In the genomic region with DNA sequence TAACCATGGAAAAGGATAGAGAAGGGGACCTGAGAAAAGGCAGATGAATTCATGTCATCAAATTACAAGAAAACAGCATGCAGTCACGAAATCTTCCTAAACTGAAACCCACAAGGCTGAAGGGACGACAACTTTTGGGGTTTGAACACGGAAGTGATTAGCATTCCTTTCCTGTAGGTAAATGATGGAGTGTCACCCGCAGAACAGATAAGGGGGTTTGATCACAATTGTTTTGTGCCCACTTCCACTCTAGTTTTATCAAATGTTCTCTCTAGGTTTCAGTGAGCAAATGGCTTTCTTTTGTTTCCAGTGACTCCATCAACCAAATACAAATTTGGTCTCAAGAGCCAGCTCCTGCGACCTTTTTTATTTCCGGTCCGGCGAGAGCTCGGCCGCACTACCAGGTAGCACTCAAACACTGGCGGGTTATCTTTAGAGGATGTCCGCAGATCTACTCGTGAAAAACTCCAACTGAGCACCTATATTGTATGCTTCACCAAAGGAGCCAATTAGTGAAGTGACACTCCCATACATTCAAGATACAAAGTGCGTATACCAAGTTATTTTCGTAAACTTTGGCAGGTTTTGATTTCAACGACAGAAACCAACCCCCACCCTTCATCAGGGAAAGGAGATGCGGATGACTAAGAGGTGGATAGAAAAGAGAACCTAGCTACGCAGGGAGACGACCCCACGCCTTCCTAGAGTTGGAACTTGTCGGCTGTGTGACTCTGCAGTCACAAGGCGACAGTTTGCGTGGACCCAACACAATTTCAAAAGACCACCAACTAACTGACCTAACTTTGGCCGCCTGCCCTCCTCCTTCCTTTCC, we compare ENCODE assay signal across 8 mouse cellular contexts. TPM values are rescaled to one million over a fixed set of nuclear protein-coding genes. Genes with fewer than 3 reads are reported as not detected.
DNase-seq lines count a peak whose midpoint lies in the region; ATAC-seq and TF ChIP-seq lines count a peak whose summit lies in the region.

No protein-coding gene starts in this region.

- DNase-seq in embryo, embryonic 10.5 days (ENCODE audit: low spot score): peak; percentile 28
- no peak for DNase-seq in embryo, embryonic 10 days (ENCODE audit: low spot score)
- DNase-seq in 416B (ENCODE audit: low read depth): peak; percentile 46
- no peak for DNase-seq in embryonic facial prominence, embryonic 10.5 days (ENCODE audit: low spot score)
- DNase-seq in midbrain, postnatal 0 days (ENCODE audit: low spot score): no peak
- DNase-seq in adrenal gland, postnatal 4 days (ENCODE audit: low spot score in 2 of 2): no peak
- no peak for DNase-seq in adrenal gland, postnatal 25 days

- H3K27ac ChIP-seq in embryonic facial prominence, embryonic 10.5 days (replicated peaks): peak overlapping the region; percentile 98
- peak overlapping the region; percentile 80 for H3K27ac ChIP-seq in midbrain, postnatal 0 days (ENCODE audit: low read depth, low read length)

- H3K9me3 ChIP-seq in embryonic facial prominence, embryonic 10.5 days: no peaks in the 10 kb centered on the region
- H3K9me3 ChIP-seq in midbrain, postnatal 0 days (ENCODE audit: low read length): no peaks in the 10 kb centered on the region

- peak overlapping the region; percentile 99 for H3K9ac ChIP-seq in midbrain, postnatal 0 days (replicated peaks; ENCODE audit: low read length, poor library complexity, severe bottlenecking)

- H3K4me3 ChIP-seq in embryonic facial prominence, embryonic 10.5 days: peak overlapping the region; percentile 97
- peak overlapping the region; percentile 99 for H3K4me3 ChIP-seq in midbrain, postnatal 0 days (ENCODE audit: low read depth, low read length)

- TF ChIP-seq CTCF in midbrain, postnatal 0 days (IDR thresholded peaks at IDR 0.05): no peak

- peak overlapping the region; percentile 81 for H3K4me2 ChIP-seq in midbrain, postnatal 0 days (ENCODE audit: low read depth, low read length, poor library complexity, severe bottlenecking)

- peaks cover 30% of the 10 kb centered on the region for H3K36me3 ChIP-seq in embryonic facial prominence, embryonic 10.5 days (replicated peaks)
- H3K36me3 ChIP-seq in midbrain, postnatal 0 days (ENCODE audit: insufficient read depth, low read length): no peaks in the 10 kb centered on the region

- no peaks in the 10 kb centered on the region for H3K27me3 ChIP-seq in embryonic facial prominence, embryonic 10.5 days (replicated peaks; ENCODE audit: low read depth, poor library complexity, severe bottlenecking)
- H3K27me3 ChIP-seq in midbrain, postnatal 0 days (ENCODE audit: insufficient read depth, low read length): no peaks in the 10 kb centered on the region

- ATAC-seq in inflammation-experienced regulatory T-cells, adult 6 months: peak; percentile 18
- ATAC-seq in midbrain, postnatal 0 days (ENCODE audit: low FRiP score): 0 out of 2 replicates have a peak, but pooled peaks have one; percentile 3

- peaks cover 15% of the 10 kb centered on the region for H3K4me1 ChIP-seq in embryonic facial prominence, embryonic 10.5 days
- H3K4me1 ChIP-seq in midbrain, postnatal 0 days (ENCODE audit: insufficient read depth, low read length): peaks cover 5% of the 10 kb centered on the region; the same call in 1 of the 2 replicates

- WGBS in embryonic facial prominence, embryonic 10.5 days: 7% methylated on average over 24 of the region's 24 CpGs
- WGBS in midbrain, postnatal 0 days: 8% methylated on average over 24 of the region's 24 CpGs

RNA-seq across cellular contexts. Expression of a gene that starts 2.1 kb away (rescaled TPM):
- polyA plus RNA-seq in embryonic facial prominence, embryonic 10.5 days (2016; fragmentation: Nextera tagmentation; extraction: Ambion mirVana): 410 and 436 TPM in 2 replicates
- 100 to 1,000 TPM; 241 to 356 (median 330) TPM for polyA plus RNA-seq in inflammation-experienced regulatory T-cells, adult 6 months (2017; shearing (Covaris generic))
- 108 and 111 TPM in 2 replicates for total RNA-seq in midbrain, postnatal 0 days (2014; rRNA removed)
- 300 and 310 TPM in 2 replicates for polyA plus RNA-seq in midbrain, postnatal 0 days (2015; fragmentation: Nextera tagmentation; extraction: Ambion mirVana)
- 100 to 1,000 TPM; 200 to 206 TPM for total RNA-seq in adrenal gland, postnatal 4 days (2021)
- 194 and 282 TPM in 2 replicates for total RNA-seq in adrenal gland, postnatal 25 days (2021)

RNA-seq across cellular contexts. Expression of a gene that starts 8.1 kb away (rescaled TPM):
- 0.70 and 0.79 TPM in 2 replicates for polyA plus RNA-seq in embryonic facial prominence, embryonic 10.5 days (2016; fragmentation: Nextera tagmentation; extraction: Ambion mirVana)
- under 1 TPM in 1 of 3 experiments, not detected in 2; 0.07 TPM for polyA plus RNA-seq in inflammation-experienced regulatory T-cells, adult 6 months (2017; shearing (Covaris generic))
- 4.9 and 6.0 TPM in 2 replicates for total RNA-seq in midbrain, postnatal 0 days (2014; rRNA removed)
- 1.4 and 1.7 TPM in 2 replicates for polyA plus RNA-seq in midbrain, postnatal 0 days (2015; fragmentation: Nextera tagmentation; extraction: Ambion mirVana)
- under 1 TPM in 1 of 2 experiments, not detected in 1; 0.22 TPM for total RNA-seq in adrenal gland, postnatal 4 days (2021)
- 0.06 TPM in 1 of 2 replicates, not detected in the other for total RNA-seq in adrenal gland, postnatal 25 days (2021)

RNA-seq across cellular contexts. Expression of a gene that starts 33.0 kb away (rescaled TPM):
- polyA plus RNA-seq in embryonic facial prominence, embryonic 10.5 days (2016; fragmentation: Nextera tagmentation; extraction: Ambion mirVana): 17.0 and 17.1 TPM in 2 replicates
- polyA plus RNA-seq in inflammation-experienced regulatory T-cells, adult 6 months (2017; shearing (Covaris generic)): 1 to 10 TPM in 1 of 3 experiments, under 1 TPM in 2; 0.72 to 1.8 (median 0.83) TPM
- total RNA-seq in midbrain, postnatal 0 days (2014; rRNA removed): 13.8 and 14.6 TPM in 2 replicates
- polyA plus RNA-seq in midbrain, postnatal 0 days (2015; fragmentation: Nextera tagmentation; extraction: Ambion mirVana): 4.0 and 5.4 TPM in 2 replicates
- total RNA-seq in adrenal gland, postnatal 4 days (2021): 1 to 10 TPM; 5.6 TPM
- 2.3 and 2.6 TPM in 2 replicates for total RNA-seq in adrenal gland, postnatal 25 days (2021)

RNA-seq across cellular contexts. Expression of a gene that starts 53.3 kb away (rescaled TPM):
- polyA plus RNA-seq in embryonic facial prominence, embryonic 10.5 days (2016; fragmentation: Nextera tagmentation; extraction: Ambion mirVana): 0.55 and 0.57 TPM in 2 replicates
- polyA plus RNA-seq in inflammation-experienced regulatory T-cells, adult 6 months (2017; shearing (Covaris generic)): 1 to 10 TPM in 1 of 3 experiments, under 1 TPM in 2; 0.57 to 1.1 (median 0.70) TPM
- 9.0 and 9.6 TPM in 2 replicates for total RNA-seq in midbrain, postnatal 0 days (2014; rRNA removed)
- polyA plus RNA-seq in midbrain, postnatal 0 days (2015; fragmentation: Nextera tagmentation; extraction: Ambion mirVana): 4.3 and 4.4 TPM in 2 replicates
- 1 to 10 TPM in 1 of 2 experiments, under 1 TPM in 1; 0.73 to 1.1 TPM for total RNA-seq in adrenal gland, postnatal 4 days (2021)
- total RNA-seq in adrenal gland, postnatal 25 days (2021): 0.39 TPM in 1 of 2 replicates, not detected in the other

RNA-seq across cellular contexts. Expression of a gene that starts 55.9 kb away (rescaled TPM):
- 6.7 and 7.5 TPM in 2 replicates for polyA plus RNA-seq in embryonic facial prominence, embryonic 10.5 days (2016; fragmentation: Nextera tagmentation; extraction: Ambion mirVana)
- 10 to 100 TPM in 1 of 3 experiments, 1 to 10 TPM in 2; 5.3 to 11.5 (median 7.4) TPM for polyA plus RNA-seq in inflammation-experienced regulatory T-cells, adult 6 months (2017; shearing (Covaris generic))
- 60.2 and 60.3 TPM in 2 replicates for total RNA-seq in midbrain, postnatal 0 days (2014; rRNA removed)
- 48.9 and 51.8 TPM in 2 replicates for polyA plus RNA-seq in midbrain, postnatal 0 days (2015; fragmentation: Nextera tagmentation; extraction: Ambion mirVana)
- total RNA-seq in adrenal gland, postnatal 4 days (2021): 10 to 100 TPM in 1 of 2 experiments, 1 to 10 TPM in 1; 9.3 to 12.9 TPM
- total RNA-seq in adrenal gland, postnatal 25 days (2021): 4.5 and 7.0 TPM in 2 replicates

Comparison
In these comparisons a context has a peak if more than half of its experiments do, and no peak if none do; other contexts are left out.
1. DNase-seq: peak in embryo, embryonic 10.5 days (single experiment) and 416B (single experiment); none in embryo, embryonic 10 days (single experiment), embryonic facial prominence, embryonic 10.5 days (single experiment), midbrain, postnatal 0 days (single experiment), adrenal gland, postnatal 4 days (0 of 2) and adrenal gland, postnatal 25 days (single experiment).